Mouse (Mus musculus): ENCODE measurements at regions not wholly inside any gene's neighbourhood (a gene's known extent, or its start where the extent isn't known, plus 50 kb on each side); places are given as distances from the start of the nearest gene placed in this dataset.

DNA sequence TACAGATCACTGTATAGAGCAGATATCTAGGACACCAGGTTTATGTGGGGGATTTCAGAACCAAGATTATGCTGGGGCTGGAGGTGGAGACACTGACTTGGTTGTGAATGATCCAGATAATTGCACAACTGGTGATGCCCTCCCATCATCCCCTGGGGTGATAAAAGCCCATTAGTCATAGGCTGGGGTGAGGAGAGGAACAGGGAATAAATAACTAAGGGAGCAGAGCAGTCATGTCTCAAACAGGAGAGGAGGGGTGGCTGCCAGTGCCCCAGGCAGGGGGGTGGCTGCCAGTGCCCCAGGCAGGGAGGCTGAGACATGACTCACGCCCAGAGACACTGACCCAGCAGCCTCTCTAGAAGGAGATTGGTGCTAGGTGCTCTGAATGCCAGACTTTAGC is 53.7 kb upstream of the Kcnk12 start:
- TF ChIP-seq CTCF (IDR thresholded peaks at IDR 0.05; ENCODE audit: borderline replicate concordance, extremely low read depth, insufficient read depth, insufficient read length) (no peak), POLR2A (IDR thresholded peaks at IDR 0.05; ENCODE audit: borderline replicate concordance, extremely low read depth, insufficient read depth, insufficient read length, poor library complexity, severe bottlenecking) (no peak)

Data from brain, embryonic 14.5 days (tissue).